Mouse (Mus musculus) skeletal muscle tissue, postnatal 0 days (tissue): ENCODE results near the gene Ctf2. TPM values are rescaled to one million over a fixed set of nuclear protein-coding genes. Genes with fewer than 3 reads are reported as not detected.

ENCODE experiments used
- microRNA counts: library from miRNA; unstranded; fragments of <30 nt; microRNA quantifications from one replicate; lab custom pipeline; 2015
- microRNA-seq, 2 experiments: library from miRNA; unstranded; fragments of <30 nt; microRNA quantifications; one replicate each; pipeline ENCODE4; 2016
- polyA plus RNA-seq: library from polyadenylated mRNA; unstranded; fragments of >200 nt; fragmentation: Nextera tagmentation; extraction: Ambion mirVana; gene quantifications from 2 replicates; pipeline ENCODE4 v1.2.1, GENCODE M21; 2015

Gene Ctf2
- 0.08 TPM in 1 of 2 replicates, not detected in the other for polyA plus RNA-seq

DNA sequence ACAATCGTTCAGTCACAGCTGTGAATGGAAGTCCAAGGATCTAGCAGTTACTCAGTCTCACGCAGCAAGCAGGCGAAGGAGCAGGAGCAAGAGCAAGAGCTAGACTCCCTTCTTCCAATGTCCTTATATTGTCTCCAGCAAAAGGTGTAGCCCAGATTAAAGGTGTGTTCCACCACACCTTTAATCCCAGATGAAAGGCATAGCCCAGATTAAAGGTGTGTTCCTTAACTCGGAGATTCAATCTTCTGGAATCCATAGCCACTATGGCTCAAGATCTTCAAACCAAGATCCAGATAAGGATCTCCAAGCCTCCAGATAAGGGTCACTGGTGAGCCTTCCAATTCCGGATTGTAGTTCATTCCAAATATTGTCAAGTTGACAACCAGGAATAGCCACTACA lies at the start of gene Ctf2:
Gene Ctf2, minus strand, starts transcription at position 101 of the 400 bp plus-strand sequence.

GRCm38 (mm10) chr7:127776426-127776825 lies 44.5 kb upstream of the Ctf2 start, which contains the start of gene Setd1a:
Setd1a (plus strand) TSS chr7:127776670.

DNA sequence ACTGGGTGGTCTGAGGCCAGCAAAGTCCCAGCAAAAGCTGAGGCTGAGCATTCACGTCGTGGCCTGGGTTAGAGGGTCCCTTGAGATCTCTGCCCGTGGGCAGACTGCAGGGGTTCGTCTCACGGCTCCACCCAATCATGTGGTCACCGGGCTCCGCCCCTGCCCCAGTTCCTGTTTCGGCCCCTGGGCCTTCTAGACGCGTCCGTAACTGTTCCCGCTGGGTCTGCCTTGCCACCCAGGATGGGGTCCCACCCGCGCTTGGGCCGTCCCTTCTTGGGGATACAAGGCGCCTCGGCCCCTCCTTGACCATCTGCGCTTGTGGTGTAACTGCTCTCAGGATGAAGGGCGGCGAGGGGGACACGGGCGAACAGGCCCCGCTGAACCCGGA lies 37.7 kb upstream of the Ctf2 start, which contains the start of gene Orai3:
Gene Orai3, plus strand, starts transcription at position 165 of the 388 bp plus-strand sequence.

DNA sequence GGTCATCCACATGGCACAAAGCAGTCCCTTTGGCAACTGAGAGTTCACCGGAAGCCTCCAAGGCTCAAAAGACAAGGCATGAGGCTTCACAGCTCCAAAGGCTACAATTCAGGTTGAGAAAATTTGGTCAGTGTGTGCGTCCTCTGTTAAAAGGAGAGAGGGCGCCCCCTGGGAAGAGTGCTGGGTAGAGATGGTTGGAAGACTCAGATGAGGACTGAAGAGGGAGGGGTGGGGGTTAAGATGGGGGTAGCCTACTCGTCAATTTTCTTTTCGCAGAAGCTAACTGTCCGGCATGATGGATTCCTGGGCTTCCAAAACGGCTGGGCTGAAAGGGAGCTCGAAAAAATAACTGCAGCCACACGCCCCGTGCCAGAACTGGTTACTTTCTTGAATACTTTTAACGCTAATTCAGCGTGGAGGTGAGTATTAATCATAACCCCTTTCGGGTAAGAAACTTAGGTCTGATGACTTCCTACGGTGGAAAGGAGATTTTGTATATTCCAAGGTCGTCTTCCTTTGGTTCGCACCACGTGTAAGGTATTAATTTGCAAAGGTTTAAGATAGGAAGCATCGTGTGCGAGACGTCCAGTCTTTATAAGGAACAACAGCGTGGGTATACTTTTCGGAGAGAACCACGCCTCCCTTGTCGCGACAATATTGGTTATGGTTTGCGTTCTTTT lies 12.5 kb upstream of the Ctf2 start, which contains the start of gene Fbxl19:
Gene Fbxl19, plus strand, starts transcription at position 178 of the 680 bp plus-strand sequence.

DNA sequence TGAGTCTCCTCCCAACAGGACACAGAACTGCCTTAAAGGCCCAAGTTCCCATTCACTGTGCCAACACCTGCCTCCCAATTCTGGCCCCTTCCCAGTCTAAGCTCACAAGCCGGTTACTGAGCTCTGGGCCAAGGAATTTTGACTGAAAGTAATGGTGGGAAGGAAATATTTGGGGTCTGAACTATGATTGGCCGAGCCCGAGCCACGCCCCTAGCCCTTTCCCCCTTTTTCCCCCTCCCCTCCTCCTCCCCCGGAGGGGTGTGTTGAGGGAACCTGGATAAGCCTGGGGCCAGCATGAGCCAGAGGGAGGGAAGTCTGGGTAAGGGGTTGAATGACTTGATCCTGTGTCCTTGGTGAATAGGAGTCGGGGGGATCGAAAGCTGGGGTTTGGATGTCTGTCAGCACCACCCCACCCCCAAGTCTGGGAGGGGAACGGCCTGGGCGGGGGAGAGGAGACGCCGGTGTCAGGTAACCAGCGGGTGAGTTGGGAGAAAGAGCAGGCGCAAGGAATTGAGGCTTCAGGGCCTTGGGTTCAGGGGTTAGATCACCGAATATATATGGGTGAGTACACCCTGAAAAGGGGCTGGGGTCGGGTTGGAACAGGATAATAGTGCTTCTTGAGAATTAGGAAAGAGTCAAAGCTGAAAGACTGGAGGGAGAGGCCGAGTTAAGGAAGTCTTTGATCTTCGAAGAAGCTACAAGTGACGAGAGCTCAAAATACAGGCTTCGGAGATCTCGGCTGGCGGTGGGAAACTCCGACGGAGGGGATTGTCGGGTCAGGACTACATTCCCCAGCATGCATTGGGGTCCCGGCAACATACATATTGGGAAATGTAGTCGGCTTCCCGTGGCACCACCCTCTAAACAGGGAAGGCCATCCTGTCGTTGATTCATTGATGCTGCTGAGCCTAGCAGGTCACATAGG lies 19.2 kb downstream of the Ctf2 start, which contains the start of gene Ctf1:
Gene Ctf1, plus strand, starts transcription at position 276 of the 925 bp plus-strand sequence.

DNA sequence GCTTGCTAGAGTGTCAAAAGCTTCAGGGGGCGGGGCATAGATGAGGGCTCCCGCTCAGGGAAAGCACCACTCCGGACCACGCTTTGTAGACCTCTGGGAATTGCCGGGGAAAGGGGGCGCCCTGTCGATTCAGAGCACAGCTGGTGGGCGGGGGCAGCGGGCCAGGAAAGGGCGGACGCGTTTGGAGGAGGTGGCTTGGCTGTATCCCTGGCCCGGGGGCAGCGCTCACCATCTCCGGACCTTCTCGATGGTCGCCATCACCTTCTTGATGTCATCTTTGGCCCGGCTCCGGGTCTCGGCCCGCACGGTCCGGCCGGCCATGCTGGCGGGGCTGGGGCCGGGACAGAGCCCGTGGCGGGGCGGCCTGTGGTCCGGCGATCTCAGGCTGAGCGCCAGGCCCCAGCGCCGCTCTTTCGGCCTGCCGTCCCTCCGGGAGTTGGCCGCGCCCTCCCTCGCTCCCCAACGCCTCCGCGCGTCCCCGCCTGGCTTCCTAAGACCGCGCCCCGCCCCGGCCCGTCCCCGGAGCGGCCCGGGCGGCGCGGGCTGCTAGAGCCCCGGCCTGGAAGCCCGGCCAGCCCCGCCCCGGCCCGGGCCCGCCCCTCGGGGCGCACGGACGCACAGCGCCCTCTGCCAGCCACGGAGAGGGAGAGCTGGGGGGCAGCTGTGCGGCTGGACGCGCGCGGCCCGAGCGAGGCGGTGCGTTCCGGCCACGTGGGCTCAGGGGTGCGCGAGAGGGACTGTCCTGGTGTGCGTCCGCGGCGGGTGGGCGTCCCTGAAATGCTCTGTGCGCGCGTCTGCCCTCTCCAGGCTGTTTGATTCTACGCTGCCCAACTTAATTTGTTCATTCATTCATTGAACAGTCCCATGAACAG lies 23.5 kb downstream of the Ctf2 start, which contains the start of gene Bcl7c:
Gene Bcl7c, minus strand, starts transcription at position 727 of the 872 bp plus-strand sequence.

MicroRNAs within 50 kb of the gene (microRNA counts, 519-probe panel; counts per million panel counts)
- 2,049 counts per million, percentile 65 among the panel's probes with 10 or more counts for microRNA mmu-miR-762 (lab: Ali Mortazavi, UCI)

Small RNAs within 50 kb of the gene (microRNA-seq; reads per million reads assigned to microRNA genes)
- gene Mir762 = 0 reads per million in 2 experiments

Other genes starting within 250 kb of the Ctf2 start
- gene Srcap, start 220.2 kb downstream of the Ctf2 start, polyA plus RNA-seq = 17.2 and 19.6 TPM in 2 replicates
- gene Gm42715, start 212.6 kb downstream of the Ctf2 start, polyA plus RNA-seq = 5.6 and 6.1 TPM in 2 replicates
- gene Tmem265, start 170.8 kb downstream of the Ctf2 start, polyA plus RNA-seq = 1.2 and 3.3 TPM in 2 replicates
- 19.5 and 21.8 TPM in 2 replicates for gene Phkg2, start 158.8 kb downstream of the Ctf2 start, polyA plus RNA-seq
- 7.2 and 7.5 TPM in 2 replicates for gene Ccdc189, start 143.6 kb downstream of the Ctf2 start, polyA plus RNA-seq
- 18.0 and 21.5 TPM in 2 replicates for gene Rnf40, start 143.4 kb downstream of the Ctf2 start, polyA plus RNA-seq
- gene Zfp629, start 116.4 kb downstream of the Ctf2 start, polyA plus RNA-seq = 4.0 and 5.4 TPM in 2 replicates
- gene Bcl7c, start 23.2 kb downstream of the Ctf2 start, polyA plus RNA-seq = 60.6 and 71.5 TPM in 2 replicates
- gene Ctf1, start 19.4 kb downstream of the Ctf2 start, polyA plus RNA-seq = 6.8 and 6.9 TPM in 2 replicates
- 0.54 and 0.74 TPM in 2 replicates for gene Fbxl19, start 12.4 kb upstream of the Ctf2 start, polyA plus RNA-seq
- gene Orai3, start 37.6 kb upstream of the Ctf2 start, polyA plus RNA-seq = 12.2 and 15.0 TPM in 2 replicates
- gene Setd1a, start 44.5 kb upstream of the Ctf2 start, polyA plus RNA-seq = 10.0 and 10.7 TPM in 2 replicates
- not detected in 2 replicates for gene Gm49388, start 53.4 kb upstream of the Ctf2 start, polyA plus RNA-seq
- 14.8 and 28.9 TPM in 2 replicates for gene Hsd3b7, start 68.4 kb upstream of the Ctf2 start, polyA plus RNA-seq
- gene Stx4a, start 92.1 kb upstream of the Ctf2 start, polyA plus RNA-seq = 54.6 and 62.0 TPM in 2 replicates
- 1.3 TPM in 2 replicates for gene Stx1b, start 92.4 kb upstream of the Ctf2 start, polyA plus RNA-seq
- gene Zfp646, start 144.1 kb upstream of the Ctf2 start, polyA plus RNA-seq = 3.4 and 3.6 TPM in 2 replicates
- gene Zfp668, start 144.7 kb upstream of the Ctf2 start, polyA plus RNA-seq = 7.1 and 7.3 TPM in 2 replicates
- 0.91 and 1.0 TPM in 2 replicates for gene Prss53, start 158.8 kb upstream of the Ctf2 start, polyA plus RNA-seq
- not detected in 2 replicates for gene Gm21974, start 163.3 kb upstream of the Ctf2 start, polyA plus RNA-seq
- gene Vkorc1, start 163.5 kb upstream of the Ctf2 start, polyA plus RNA-seq = 145 and 153 TPM in 2 replicates
- gene Bckdk, start 171.9 kb upstream of the Ctf2 start, polyA plus RNA-seq = 110 and 114 TPM in 2 replicates
- 20.8 and 22.2 TPM in 2 replicates for gene Kat8, start 180.3 kb upstream of the Ctf2 start, polyA plus RNA-seq
- 0.18 and 0.77 TPM in 2 replicates for gene Prss8, start 197.9 kb upstream of the Ctf2 start, polyA plus RNA-seq
- 14.3 and 14.4 TPM in 2 replicates for gene Prss36, start 214.6 kb upstream of the Ctf2 start, polyA plus RNA-seq
- gene Fus, start 235.3 kb upstream of the Ctf2 start, polyA plus RNA-seq = 165 and 191 TPM in 2 replicates